Mouse (Mus musculus) erythroblast, embryonic 14.5 days (primary cell): ENCODE measurements around the gene Gm45808.

Source experiments
- GATA1 ChIP-seq: IDR thresholded peaks from 2 replicates; pipeline ENCODE4 v1.6.1; 2012; ENCODE audit warnings: low read length, inconsistent platforms, mixed read lengths
- TAL1 ChIP-seq: IDR thresholded peaks from 3 replicates; pipeline ENCODE4 v1.6.1; 2012; ENCODE audit warnings: low read length, inconsistent platforms, mixed read lengths

DNA sequence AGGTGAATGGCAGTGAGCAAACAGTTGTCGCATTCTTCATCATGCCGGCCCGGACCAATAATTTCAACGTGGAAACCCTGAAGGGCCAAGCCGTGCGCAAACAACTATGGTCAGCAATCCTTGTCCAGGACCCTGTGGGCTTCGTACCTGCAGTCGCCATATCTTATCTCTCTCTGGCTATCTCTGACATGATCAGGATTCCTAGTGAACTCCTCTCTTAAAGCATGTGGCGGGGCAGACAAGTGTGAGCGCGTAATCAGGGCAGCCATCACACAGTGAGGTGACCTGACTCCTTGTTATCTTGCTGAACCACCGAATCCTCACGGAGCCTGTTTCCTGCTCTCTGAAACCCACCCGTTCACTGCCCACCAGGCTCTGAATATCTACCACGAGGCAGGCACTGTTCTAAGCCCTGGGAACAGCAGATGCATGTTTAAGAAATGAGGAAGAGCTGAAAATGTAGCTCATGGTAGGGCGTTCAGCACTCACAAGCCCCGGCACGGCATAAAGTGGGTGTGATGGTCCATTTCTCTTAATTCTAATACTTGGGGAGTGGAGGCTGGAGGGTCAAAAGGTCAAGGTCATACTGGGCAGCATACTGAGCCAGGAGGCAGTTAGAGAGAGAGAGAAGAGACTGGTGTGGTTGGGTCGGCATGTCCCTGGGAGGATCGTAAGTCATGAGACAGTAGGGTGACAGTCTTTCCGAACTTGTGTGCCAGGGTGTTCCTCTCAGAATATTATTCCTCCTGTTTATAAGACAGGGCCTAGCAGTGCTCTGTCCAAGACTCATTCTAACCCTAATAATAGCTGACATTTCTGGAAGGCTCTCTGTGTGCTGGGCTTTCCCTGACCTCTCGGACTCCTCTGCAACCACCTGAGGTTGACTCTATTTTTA is 42.8 kb downstream of the Gm45808 start:
- TF ChIP-seq GATA1 (no peak), TAL1 (no peak)
